Mouse (Mus musculus) liver, embryonic 14.5 days (tissue): ENCODE measurements around the gene Nck1.

ENCODE experiments used
- CTCF ChIP-seq: IDR thresholded peaks from 2 replicates; pipeline ENCODE4 v1.5.1; 2016; ENCODE audit warnings: antibody characterized with exemption, low read depth, control low read depth
- EP300 ChIP-seq: IDR thresholded peaks from 2 replicates; pipeline ENCODE4 v1.6.1; 2016; ENCODE audit warnings: antibody characterized with exemption, low read depth

GRCm38 (mm10) chr9:100544948-100545714, 803 bp downstream of the Nck1 start:
- TF ChIP-seq CTCF (no peak), EP300 (no peak)
